Mouse (Mus musculus) cerebellum, postnatal 4 days (tissue): Measurements from ENCODE around the gene Cadps.

Experiments used
- DNase-seq, 2 experiments: peaks; one replicate each; pipeline ENCODE4 v3.0.0; 2022; ENCODE audit warnings: low spot score in 2 of 2, mixed read lengths in 1 of 2

The Cadps gene

GRCm38 (mm10) chr14:12730979-12731378, 91.9 kb downstream of the Cadps start:
- no peak for DNase-seq

GRCm38 (mm10) chr14:12722452-12723194, 100.3 kb downstream of the Cadps start:
- DNase-seq: no peak

- DNase-seq: no peak
Observed at GRCm38 (mm10) chr14:12718766-12719165, 104.1 kb downstream of the Cadps start.

GRCm38 (mm10) chr14:12715906-12716659, 106.8 kb downstream of the Cadps start:
- no peak for DNase-seq

GRCm38 (mm10) chr14:12707395-12707794, 115.5 kb downstream of the Cadps start:
- no peak for DNase-seq

GRCm38 (mm10) chr14:12704461-12704860, 118.4 kb downstream of the Cadps start:
- no peak for DNase-seq

- DNase-seq: no peak
Observed at GRCm38 (mm10) chr14:12690201-12690600, 132.7 kb downstream of the Cadps start.

- no peak for DNase-seq
Observed at GRCm38 (mm10) chr14:12685015-12685414, 137.9 kb downstream of the Cadps start.

DNA sequence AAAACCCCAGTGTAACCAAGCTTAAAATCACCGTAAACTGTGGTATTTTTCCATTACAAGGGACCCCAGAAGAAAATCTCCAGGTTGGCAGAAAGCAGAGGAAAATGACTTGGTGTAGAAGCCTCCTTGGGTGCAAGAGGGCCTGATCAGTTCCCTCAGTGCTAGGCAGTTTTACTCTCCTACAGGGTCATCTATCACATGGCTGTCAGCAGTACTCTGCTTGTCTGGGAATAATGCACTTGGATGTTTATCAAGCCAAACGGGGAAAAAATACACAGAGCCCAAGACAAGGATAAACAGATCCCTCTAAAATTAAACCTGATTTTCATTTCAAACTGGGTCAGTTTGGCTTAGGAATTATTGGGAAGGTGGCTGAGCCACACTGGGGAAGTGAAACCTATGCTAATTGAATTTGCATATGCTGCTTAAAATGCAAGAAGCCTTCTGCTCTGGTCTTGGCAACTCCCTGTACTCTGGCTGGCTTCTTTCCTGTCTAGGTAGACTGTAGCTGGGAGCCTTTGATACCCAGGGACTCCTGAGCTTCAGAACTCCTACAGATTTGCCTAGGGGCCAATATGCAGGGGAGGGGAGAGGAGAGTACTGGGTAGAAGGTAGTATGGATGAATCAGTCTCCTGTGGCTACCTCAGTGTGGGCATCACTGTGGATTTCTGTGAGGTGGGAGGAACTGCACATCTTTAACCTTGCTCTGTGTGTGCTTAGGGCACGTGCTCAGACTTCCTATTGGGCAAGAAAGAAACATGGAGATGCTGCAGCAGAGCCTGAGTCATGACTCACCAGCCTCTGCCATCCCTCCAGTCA, 141.8 kb downstream of the Cadps start:
- DNase-seq: no peak

DNA sequence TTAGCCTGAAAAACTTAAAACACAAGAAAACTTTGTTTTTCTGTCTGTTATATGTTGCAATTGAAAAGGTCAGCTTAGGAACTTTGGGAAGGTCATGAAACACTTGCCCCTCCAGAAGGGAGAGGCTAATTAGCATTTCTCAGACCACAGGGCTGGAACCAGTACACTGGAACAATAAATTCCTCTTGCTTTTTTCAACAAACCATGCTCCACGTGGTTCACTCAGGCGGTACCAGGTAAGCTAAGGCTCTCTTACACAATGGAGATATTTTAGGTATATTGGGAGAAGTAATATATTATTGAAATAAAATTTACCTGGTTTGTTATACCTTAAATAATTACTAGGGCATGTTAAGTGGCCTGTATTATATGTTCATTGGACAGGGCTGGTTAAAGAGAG, 161.4 kb downstream of the Cadps start:
- DNase-seq: no peak

DNA sequence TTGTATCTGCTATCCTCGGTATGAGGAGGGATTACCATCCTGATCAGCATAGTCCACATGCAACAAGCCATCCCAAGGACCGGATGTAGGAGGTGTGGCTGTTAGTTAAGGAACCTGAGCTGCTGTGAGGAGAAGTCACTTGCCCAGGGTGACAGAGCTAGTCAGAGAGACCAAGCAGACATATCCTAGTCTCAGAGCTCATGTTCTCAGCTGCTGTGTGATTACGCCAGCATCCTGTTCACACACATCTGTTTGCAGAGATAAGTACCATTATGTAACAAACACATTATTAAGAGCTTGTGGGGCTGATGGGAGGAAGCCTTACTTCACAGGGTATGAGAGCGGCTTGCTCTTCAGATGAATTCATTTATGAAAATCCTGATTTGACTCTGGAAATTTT, 165.5 kb downstream of the Cadps start:
- DNase-seq: no peak

GRCm38 (mm10) chr14:12642868-12643512, 179.9 kb downstream of the Cadps start:
- DNase-seq: no peak

GRCm38 (mm10) chr14:12638762-12639161, 184.1 kb downstream of the Cadps start:
- DNase-seq: no peak

DNA sequence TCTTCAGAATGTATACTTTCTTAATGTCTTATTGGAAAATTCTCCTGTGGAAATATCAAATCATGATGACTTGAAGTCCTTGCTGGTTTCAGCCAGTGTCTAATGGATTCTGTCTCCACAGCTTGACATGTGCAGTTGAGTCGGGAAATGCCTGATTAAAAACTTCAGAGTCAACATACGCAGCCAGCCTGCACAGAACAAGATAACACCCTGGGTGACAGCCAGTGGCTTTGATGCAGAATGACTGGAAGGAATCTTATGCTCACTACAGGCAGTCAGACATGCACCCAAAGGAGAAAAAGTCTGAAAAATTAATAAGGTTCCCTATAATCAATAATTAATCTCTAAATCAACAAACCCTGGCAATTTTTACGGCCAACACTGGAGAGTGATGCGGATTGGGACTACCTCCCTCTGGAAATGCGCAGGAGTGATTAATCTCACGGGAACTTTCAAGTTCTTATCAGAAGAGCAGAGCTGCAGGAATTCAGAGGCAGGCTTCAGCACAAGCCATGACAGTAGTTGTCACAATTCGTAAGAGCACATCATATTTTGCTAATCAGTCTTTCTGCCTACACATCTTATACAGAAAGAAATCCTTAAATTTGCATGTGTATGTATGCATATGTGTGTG, 185.6 kb downstream of the Cadps start:
- no peak for DNase-seq

GRCm38 (mm10) chr14:12624256-12625130, 198.4 kb downstream of the Cadps start:
- DNase-seq: peak in 1 of 2 experiments; percentile 31

DNA sequence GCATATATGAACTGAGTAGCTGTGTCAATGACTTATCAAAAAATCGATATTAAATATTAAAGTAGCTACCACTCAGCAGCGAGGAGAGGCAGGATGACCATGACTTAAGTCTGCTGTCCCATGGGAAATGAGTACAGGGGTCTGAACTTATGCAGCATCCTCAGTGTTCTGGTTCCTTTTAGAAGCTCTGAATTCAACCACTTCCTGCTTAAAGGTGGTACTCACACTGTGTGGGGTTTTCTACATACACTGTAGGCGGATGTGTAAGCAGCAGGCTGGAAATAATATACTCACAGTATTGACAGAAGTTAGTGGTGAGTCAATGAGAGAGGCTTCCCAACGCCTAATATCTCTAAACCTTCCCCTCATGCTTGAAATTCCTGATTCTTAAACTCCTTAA, 215.9 kb downstream of the Cadps start:
- no peak for DNase-seq

DNA sequence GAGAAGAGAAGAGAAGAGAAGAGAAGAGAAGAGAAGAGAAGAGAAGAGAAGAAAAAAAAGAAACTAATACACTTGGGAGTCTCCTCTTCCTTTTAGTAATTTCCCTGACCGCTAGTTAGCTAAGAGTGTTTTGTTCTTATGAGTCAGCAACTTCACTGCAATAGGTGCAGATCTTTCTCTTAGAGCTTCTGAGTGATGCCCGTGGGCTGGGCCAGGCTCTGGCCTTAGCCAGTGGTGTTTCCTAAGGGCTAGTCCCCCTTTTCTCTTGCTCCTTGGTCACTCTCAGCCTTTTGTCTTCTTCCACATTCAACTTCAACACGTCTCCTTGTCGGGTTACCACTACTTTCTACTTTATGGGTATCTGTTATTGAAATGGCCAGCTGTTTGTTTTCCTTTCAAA, 216.7 kb downstream of the Cadps start:
- no peak for DNase-seq

GRCm38 (mm10) chr14:12602080-12602479, 220.8 kb downstream of the Cadps start:
- no peak for DNase-seq

GRCm38 (mm10) chr14:12595326-12595725, 227.6 kb downstream of the Cadps start:
- DNase-seq: no peak

GRCm38 (mm10) chr14:12592472-12593075, 230.3 kb downstream of the Cadps start:
- DNase-seq: peak in 1 of 2 experiments; percentile 21
